Mouse (Mus musculus): ENCODE results near the gene Gm21698. TPM values are rescaled to one million over a fixed set of nuclear protein-coding genes. Genes with fewer than 3 reads are reported as not detected.
A peak's percentile ranks its signal among the peaks of the same experiment; 100 is the strongest.
"Not testable (repeated sequence)": the region's sequence is repeated elsewhere in the genome, so short reads cannot be mapped to it uniquely, and the experiment has no call there.

The Gm21698 gene
- 0.12 TPM in 1 of 2 replicates, not detected in the other for polyA plus RNA-seq (2015; fragmentation: Nextera tagmentation; extraction: Ambion mirVana)

GRCm38 (mm10) chr5:25988550-25988949, at the start of gene Gm21698:
Gene Gm21698 (minus strand): TSS chr5:25988650.
- no CpG with 5 or more reads among the region's 3 CpGs for WGBS
- not testable (repeated sequence) for H3K36me3 ChIP-seq, H3K9ac ChIP-seq

GRCm38 (mm10) chr5:26022816-26023215, 34.4 kb upstream of the Gm21698 start, which contains the start of gene Gm5862:
Gene Gm5862 (minus strand): TSS chr5:26022916.
- not testable (repeated sequence) for H3K4me3 ChIP-seq; H3K27me3 ChIP-seq; H3K4me2 ChIP-seq; H3K27ac ChIP-seq; H3K9me3 ChIP-seq; H3K36me3 ChIP-seq; H3K4me1 ChIP-seq; ATAC-seq (ENCODE audit: insufficient number of reproducible peaks, low FRiP score, low TSS enrichment, low read depth); H3K9ac ChIP-seq
- WGBS, result no CpG with 5 or more reads among the region's 3 CpGs

More at GRCm38 (mm10) chr5:25988550-25988949, at the start of gene Gm21698:
- H3K27ac ChIP-seq; H3K27me3 ChIP-seq; H3K4me3 ChIP-seq; H3K9me3 ChIP-seq; ATAC-seq (ENCODE audit: insufficient number of reproducible peaks, low FRiP score, low TSS enrichment, low read depth); H3K4me1 ChIP-seq; H3K4me2 ChIP-seq: not testable (repeated sequence)

- H3K36me3 ChIP-seq, H3K9me3 ChIP-seq, H3K9ac ChIP-seq, H3K4me2 ChIP-seq, H3K4me3 ChIP-seq, H3K4me1 ChIP-seq, H3K27ac ChIP-seq: not testable (repeated sequence)
- WGBS, result 59% methylated on average over 7 of the region's 7 CpGs
- ATAC-seq (ENCODE audit: insufficient number of reproducible peaks, low FRiP score, low TSS enrichment, low read depth), result 0 out of 2 replicates have a peak, but pooled peaks have one; percentile 35
- peaks cover 11% of the 10 kb centered on the region for H3K27me3 ChIP-seq
These were observed 19.2 kb upstream of the Gm21698 start for GRCm38 (mm10) chr5:26007697-26008096.

GRCm38 (mm10) chr5:26006937-26007695, 18.7 kb upstream of the Gm21698 start:
- ATAC-seq (ENCODE audit: insufficient number of reproducible peaks, low FRiP score, low TSS enrichment, low read depth), result peak; percentile 78
- 20% methylated on average over 45 of the region's 45 CpGs for WGBS

GRCm38 (mm10) chr5:26004698-26005097, 16.2 kb upstream of the Gm21698 start, which contains the start of gene Gm1979:
Gene Gm1979 (minus strand): TSS chr5:26004798.
- 87% methylated on average over 1 of the region's 2 CpGs for WGBS
- not testable (repeated sequence) for H3K9ac ChIP-seq; H3K4me2 ChIP-seq; H3K27ac ChIP-seq; ATAC-seq (ENCODE audit: insufficient number of reproducible peaks, low FRiP score, low TSS enrichment, low read depth); H3K4me3 ChIP-seq; H3K4me1 ChIP-seq; H3K36me3 ChIP-seq; H3K9me3 ChIP-seq
- H3K27me3 ChIP-seq, result peaks cover 11% of the 10 kb centered on the region

More at GRCm38 (mm10) chr5:26006937-26007695, 18.7 kb upstream of the Gm21698 start:
- peak overlapping the region; percentile 18 for H3K4me3 ChIP-seq
- H3K9ac ChIP-seq, H3K4me1 ChIP-seq, H3K9me3 ChIP-seq, H3K27ac ChIP-seq, H3K36me3 ChIP-seq: not testable (repeated sequence)
- H3K27me3 ChIP-seq, result peaks cover 11% of the 10 kb centered on the region
- H3K4me2 ChIP-seq, result peak overlapping the region; percentile 41

GRCm38 (mm10) chr5:25972563-25972962, 15.9 kb downstream of the Gm21698 start, which contains the start of gene Gm21680:
Gene Gm21680 (minus strand): TSS chr5:25972663.
- not testable (repeated sequence) for H3K27ac ChIP-seq; H3K36me3 ChIP-seq; H3K27me3 ChIP-seq; ATAC-seq (ENCODE audit: insufficient number of reproducible peaks, low FRiP score, low TSS enrichment, low read depth); H3K4me2 ChIP-seq; H3K9ac ChIP-seq; H3K4me1 ChIP-seq; H3K4me3 ChIP-seq; H3K9me3 ChIP-seq
- WGBS, result no CpG with 5 or more reads among the region's 2 CpGs

- H3K36me3 ChIP-seq; H3K9ac ChIP-seq; H3K4me1 ChIP-seq; H3K9me3 ChIP-seq; H3K4me3 ChIP-seq; H3K27me3 ChIP-seq; ATAC-seq (ENCODE audit: insufficient number of reproducible peaks, low FRiP score, low TSS enrichment, low read depth); H3K4me2 ChIP-seq; H3K27ac ChIP-seq: not testable (repeated sequence)
- WGBS, result 60% methylated on average over 17 of the region's 17 CpGs
These were observed 31.4 kb downstream of the Gm21698 start for GRCm38 (mm10) chr5:25957050-25957449.

GRCm38 (mm10) chr5:25956611-25957010, 31.8 kb downstream of the Gm21698 start:
- WGBS, result 31% methylated on average over 32 of the region's 32 CpGs
- H3K4me3 ChIP-seq; H3K36me3 ChIP-seq; H3K9ac ChIP-seq; H3K4me2 ChIP-seq; H3K4me1 ChIP-seq; H3K27ac ChIP-seq; ATAC-seq (ENCODE audit: insufficient number of reproducible peaks, low FRiP score, low TSS enrichment, low read depth); H3K27me3 ChIP-seq; H3K9me3 ChIP-seq: not testable (repeated sequence)

- ATAC-seq (ENCODE audit: insufficient number of reproducible peaks, low FRiP score, low TSS enrichment, low read depth); H3K4me1 ChIP-seq; H3K27ac ChIP-seq; H3K4me2 ChIP-seq; H3K27me3 ChIP-seq; H3K9me3 ChIP-seq; H3K9ac ChIP-seq; H3K4me3 ChIP-seq; H3K36me3 ChIP-seq: not testable (repeated sequence)
- WGBS, result 78% methylated on average over 2 of the region's 2 CpGs
These were observed 34.1 kb downstream of the Gm21698 start, which contains the start of gene Gm21671 for GRCm38 (mm10) chr5:25954317-25954716. Gene Gm21671 (minus strand): TSS chr5:25954417.

GRCm38 (mm10) chr5:25945391-25945790, 43.1 kb downstream of the Gm21698 start:
- not testable (repeated sequence) for H3K4me1 ChIP-seq; H3K36me3 ChIP-seq; H3K27ac ChIP-seq; H3K4me3 ChIP-seq; H3K27me3 ChIP-seq; H3K9ac ChIP-seq; ATAC-seq (ENCODE audit: insufficient number of reproducible peaks, low FRiP score, low TSS enrichment, low read depth); H3K4me2 ChIP-seq; H3K9me3 ChIP-seq
- whole genome bisulfite sequencing, result 78% methylated on average over 2 of the region's 2 CpGs

GRCm38 (mm10) chr5:25942281-25942680, 46.2 kb downstream of the Gm21698 start, which contains the start of gene Gm21663:
Gene Gm21663 (minus strand): TSS chr5:25942381.
- H3K4me3 ChIP-seq; H3K27me3 ChIP-seq; ATAC-seq (ENCODE audit: insufficient number of reproducible peaks, low FRiP score, low TSS enrichment, low read depth); H3K27ac ChIP-seq; H3K4me1 ChIP-seq; H3K9me3 ChIP-seq; H3K36me3 ChIP-seq; H3K9ac ChIP-seq; H3K4me2 ChIP-seq: not testable (repeated sequence)
- WGBS, result 58% methylated on average over 2 of the region's 2 CpGs

Measured in limb, embryonic 15.5 days (tissue).